Mouse (Mus musculus): ENCODE data around the gene Nqo1.
A peak's percentile ranks its signal among the peaks of the same experiment; 100 is the strongest.

DNA sequence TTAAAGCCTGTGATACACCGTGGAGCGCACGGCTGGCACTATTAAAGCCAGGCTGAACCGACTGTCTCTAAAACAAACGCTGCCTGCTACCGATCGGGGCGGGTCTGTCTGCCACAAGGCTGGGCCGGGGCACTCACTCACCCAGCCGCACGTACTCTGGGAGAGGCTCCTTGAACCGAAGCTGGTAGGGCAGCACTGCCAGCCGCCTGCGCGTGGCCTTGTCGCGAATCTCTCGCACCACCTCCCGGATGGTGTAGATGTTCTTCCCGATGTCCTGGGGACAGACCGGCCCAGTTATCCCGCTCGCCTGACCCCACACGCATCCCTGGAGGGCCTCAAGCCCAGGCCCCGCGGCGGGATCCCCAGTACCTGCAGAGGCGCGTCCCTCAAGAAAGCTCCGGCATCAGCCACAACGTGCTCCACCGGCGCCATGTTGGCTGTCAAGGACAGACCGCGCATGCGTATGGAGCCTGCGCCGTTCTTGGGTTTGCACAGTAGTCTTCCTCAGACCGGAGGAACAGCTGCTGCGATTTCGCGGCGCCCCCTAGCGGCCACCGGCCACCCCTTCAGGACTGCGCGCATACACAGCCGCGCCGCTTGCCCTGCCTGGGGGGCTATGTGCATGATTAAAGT is 21.7 kb upstream of the Nqo1 start, which contains the start of gene Nob1:
- peak; percentile 74 for TF ChIP-seq POLR2A (IDR thresholded peaks at IDR 0.05; ENCODE audit: insufficient read depth, low read length)
- TF ChIP-seq CTCF (IDR thresholded peaks at IDR 0.05; ENCODE audit: low read depth, low read length), result peak; percentile 89

Measured in ES-Bruce4 (cell line).